ENCODE assay signal across 14 mouse cellular contexts in genomic region chr12:84215758-84216440, GRCm38 (mm10). TPM values are rescaled to one million over a fixed set of nuclear protein-coding genes. Genes with fewer than 3 reads are reported as not detected.
DNase-seq lines count a peak whose midpoint lies in the region; ATAC-seq and TF ChIP-seq lines count a peak whose summit lies in the region.
"Had no signal": no experiment of that assay in that cellular context is flagged by ENCODE, and none has a peak within 500 bp of the region (broad histone marks: within the 10 kb centered on the region; RNA-seq: fewer than 3 reads in every experiment).

No protein-coding gene starts in this region.

- no peak for TF ChIP-seq CTCF in midbrain, postnatal 0 days (IDR thresholded peaks at IDR 0.05)

- no peak for ATAC-seq in midbrain, embryonic 16.5 days
- ATAC-seq in limb, embryonic 13.5 days (ENCODE audit: low FRiP score, low read depth) = no peak
- ATAC-seq in monocyte, adult 5-6 weeks (replicated peaks; ENCODE audit: insufficient number of reproducible peaks, low FRiP score, low TSS enrichment, poor library complexity, severe bottlenecking) = no peak
- no peak for ATAC-seq in midbrain, postnatal 0 days (ENCODE audit: low FRiP score)
- ATAC-seq: midbrain, embryonic 15.5 days; Patski had no signal

- peaks cover 81% of the 10 kb centered on the region for H3K4me1 ChIP-seq in heart, embryonic 10.5 days
- H3K4me1 ChIP-seq in midbrain, embryonic 10.5 days = peaks cover 77% of the 10 kb centered on the region
- H3K4me1 ChIP-seq in midbrain, embryonic 16.5 days (ENCODE audit: control insufficient read depth, insufficient read depth, low read length) = peaks cover 8% of the 10 kb centered on the region
- peaks cover 69% of the 10 kb centered on the region for H3K4me1 ChIP-seq in limb, embryonic 13.5 days
- H3K4me1 ChIP-seq in midbrain, postnatal 0 days (ENCODE audit: insufficient read depth, low read length) = no peaks in the 10 kb centered on the region

- 0 out of 2 replicates have a peak overlapping the region, but pooled peaks have one; percentile 91 for H3K4me3 ChIP-seq in heart, embryonic 10.5 days
- H3K4me3 ChIP-seq in midbrain, embryonic 10.5 days = peak overlapping the region; percentile 7; the same call in 1 of the 2 replicates
- H3K4me3 ChIP-seq in midbrain, embryonic 16.5 days (ENCODE audit: low read depth, low read length) = no peak overlapping the region
- H3K4me3 ChIP-seq in limb, embryonic 13.5 days = no peak overlapping the region
- H3K4me3 ChIP-seq in midbrain, postnatal 0 days (ENCODE audit: low read depth, low read length) = no peak overlapping the region
- H3K4me3 ChIP-seq: midbrain, embryonic 15.5 days had no signal

- no peaks in the 10 kb centered on the region for H3K9me3 ChIP-seq in heart, embryonic 10.5 days
- H3K9me3 ChIP-seq in midbrain, embryonic 10.5 days (replicated peaks) = 0 out of 2 replicates have a peak, but pooled peaks cover 3% of the 10 kb centered on the region
- H3K9me3 ChIP-seq in midbrain, embryonic 16.5 days (replicated peaks; ENCODE audit: control insufficient read depth, low read length, poor library complexity, severe bottlenecking) = no peaks in the 10 kb centered on the region
- H3K9me3 ChIP-seq in limb, embryonic 13.5 days = no peaks in the 10 kb centered on the region
- H3K9me3 ChIP-seq in midbrain, postnatal 0 days (ENCODE audit: low read length) = no peaks in the 10 kb centered on the region
- H3K9me3 ChIP-seq: midbrain, embryonic 15.5 days had no signal

- H3K36me3 ChIP-seq in heart, embryonic 10.5 days = peaks cover 3% of the 10 kb centered on the region; the same call in 1 of the 2 replicates
- H3K36me3 ChIP-seq in midbrain, embryonic 10.5 days = peaks cover 2% of the 10 kb centered on the region; the same call in 1 of the 2 replicates
- no peaks in the 10 kb centered on the region for H3K36me3 ChIP-seq in midbrain, embryonic 16.5 days (ENCODE audit: control insufficient read depth, insufficient read depth, low read length)
- H3K36me3 ChIP-seq in limb, embryonic 13.5 days = peaks cover 10% of the 10 kb centered on the region; the same call in 1 of the 2 replicates
- no peaks in the 10 kb centered on the region for H3K36me3 ChIP-seq in midbrain, postnatal 0 days (ENCODE audit: insufficient read depth, low read length)
- H3K36me3 ChIP-seq: midbrain, embryonic 15.5 days had no signal

- no peaks in the 10 kb centered on the region for H3K27me3 ChIP-seq in heart, embryonic 10.5 days (ENCODE audit: insufficient read depth, poor library complexity, severe bottlenecking)
- peaks cover 59% of the 10 kb centered on the region for H3K27me3 ChIP-seq in midbrain, embryonic 10.5 days (ENCODE audit: low read depth, poor library complexity, severe bottlenecking)
- H3K27me3 ChIP-seq in midbrain, embryonic 16.5 days (ENCODE audit: control insufficient read depth, insufficient read depth, low read depth, low read length) = no peaks in the 10 kb centered on the region
- H3K27me3 ChIP-seq in limb, embryonic 13.5 days = no peaks in the 10 kb centered on the region
- 0 out of 2 replicates have a peak, but pooled peaks cover 10% of the 10 kb centered on the region for H3K27me3 ChIP-seq in midbrain, postnatal 0 days (ENCODE audit: insufficient read depth, low read length)
- H3K27me3 ChIP-seq: midbrain, embryonic 15.5 days; Patski had no signal

- WGBS in heart, embryonic 10.5 days = 59% methylated on average over 11 of the region's 11 CpGs
- 79% methylated on average over 9 of the region's 11 CpGs for WGBS in midbrain, embryonic 10.5 days
- WGBS in midbrain, embryonic 16.5 days = 79% methylated on average over 9 of the region's 11 CpGs
- WGBS in limb, embryonic 13.5 days = 42% methylated on average over 10 of the region's 11 CpGs
- 77% methylated on average over 11 of the region's 11 CpGs for WGBS in midbrain, postnatal 0 days

- DNase-seq in heart, embryonic 10.5 days (ENCODE audit: low spot score) = no peak
- DNase-seq in heart, postnatal 4 days = no peak
- DNase-seq in midbrain, embryonic 10.5 days (ENCODE audit: low spot score) = no peak
- no peak for DNase-seq in gastrocnemius, postnatal 36 days
- DNase-seq in midbrain, postnatal 0 days (ENCODE audit: low spot score) = no peak
- DNase-seq: cerebellum, adult 9-11 months; gastrocnemius, postnatal 14 days; kidney, adult 2 months; retina, postnatal 1 day had no signal

- no peak overlapping the region for H3K4me2 ChIP-seq in midbrain, embryonic 16.5 days (ENCODE audit: low read length)
- H3K4me2 ChIP-seq in limb, embryonic 13.5 days (replicated peaks) = peak overlapping the region; percentile 44
- H3K4me2 ChIP-seq in midbrain, postnatal 0 days (ENCODE audit: low read depth, low read length, poor library complexity, severe bottlenecking) = no peak overlapping the region
- H3K4me2 ChIP-seq: midbrain, embryonic 15.5 days had no signal

- H3K9ac ChIP-seq in midbrain, embryonic 16.5 days (ENCODE audit: low read depth, low read length) = no peak overlapping the region
- no peak overlapping the region for H3K9ac ChIP-seq in limb, embryonic 13.5 days
- no peak overlapping the region for H3K9ac ChIP-seq in midbrain, postnatal 0 days (replicated peaks; ENCODE audit: low read length, poor library complexity, severe bottlenecking)
- H3K9ac ChIP-seq: midbrain, embryonic 15.5 days had no signal

- H3K27ac ChIP-seq in heart, embryonic 10.5 days = peak overlapping the region; percentile 53; the same call in 1 of the 2 replicates
- H3K27ac ChIP-seq in midbrain, embryonic 10.5 days (replicated peaks) = peak overlapping the region; percentile 17; the same call in 1 of the 2 replicates
- H3K27ac ChIP-seq in midbrain, embryonic 16.5 days (ENCODE audit: low read length) = no peak overlapping the region
- H3K27ac ChIP-seq in limb, embryonic 13.5 days = peak overlapping the region; percentile 82; the same call in 1 of the 2 replicates
- no peak overlapping the region for H3K27ac ChIP-seq in midbrain, postnatal 0 days (ENCODE audit: low read depth, low read length)
- H3K27ac ChIP-seq: midbrain, embryonic 15.5 days had no signal

- intact Hi-C loops in gastrocnemius, postnatal 36 days (cut with DNase I) = no loop called here

RNA-seq across cellular contexts. Expression of gene Elmsan1, which starts 2.8 kb away (rescaled TPM):
- 8.0 and 10.5 TPM in 2 replicates for polyA plus RNA-seq in heart, embryonic 10.5 days (2016; fragmentation: Nextera tagmentation; extraction: Ambion mirVana)
- total RNA-seq in heart, postnatal 4 days (2021) = 10 to 100 TPM; 18.5 to 18.6 TPM
- 5.9 and 6.3 TPM in 2 replicates for polyA plus RNA-seq in midbrain, embryonic 10.5 days (2016; fragmentation: Nextera tagmentation; extraction: Ambion mirVana)
- polyA plus RNA-seq in midbrain, embryonic 16.5 days (2015; fragmentation: Nextera tagmentation; extraction: Ambion mirVana) = 2.7 and 3.6 TPM in 2 replicates
- polyA plus RNA-seq in limb, embryonic 13.5 days (2015; fragmentation: Nextera tagmentation; extraction: Ambion mirVana) = 8.9 and 9.9 TPM in 2 replicates
- 10 to 100 TPM in 1 of 2 experiments, 1 to 10 TPM in 1; 6.5 to 10.4 TPM for total RNA-seq in gastrocnemius, postnatal 36 days (2021)
- total RNA-seq in monocyte, adult 5-6 weeks (2017) = 21.6 to 42.4 TPM (median 28.2 TPM) in 3 replicates
- total RNA-seq in midbrain, postnatal 0 days (2014; rRNA removed) = 8.5 and 15.6 TPM in 2 replicates
- 2.0 and 3.0 TPM in 2 replicates for polyA plus RNA-seq in midbrain, postnatal 0 days (2015; fragmentation: Nextera tagmentation; extraction: Ambion mirVana)

Comparison
In these comparisons a context has a peak if more than half of its experiments do, and no peak if none do; other contexts are left out.
1. H3K27ac ChIP-seq: peak in heart, embryonic 10.5 days (single experiment), midbrain, embryonic 10.5 days (single experiment) and limb, embryonic 13.5 days (single experiment); none in midbrain, embryonic 16.5 days (single experiment) and midbrain, postnatal 0 days (single experiment).
2. H3K4me3 ChIP-seq: peak in heart, embryonic 10.5 days (single experiment) and midbrain, embryonic 10.5 days (single experiment); none in midbrain, embryonic 16.5 days (single experiment), limb, embryonic 13.5 days (single experiment) and midbrain, postnatal 0 days (single experiment).